Mouse (Mus musculus) T-helper 2 cell (primary cell): Measurements from ENCODE around the gene Tpra1.

ENCODE experiments used
- in situ Hi-C: fragments of 300-600 bp; cut with MboI, MseI; formaldehyde crosslinking; loops from one replicate; pipeline ENCODE4 v1.15.1; 2025; ENCODE audit warnings: high pct_unique_total_duplicates

The Tpra1 gene

DNA sequence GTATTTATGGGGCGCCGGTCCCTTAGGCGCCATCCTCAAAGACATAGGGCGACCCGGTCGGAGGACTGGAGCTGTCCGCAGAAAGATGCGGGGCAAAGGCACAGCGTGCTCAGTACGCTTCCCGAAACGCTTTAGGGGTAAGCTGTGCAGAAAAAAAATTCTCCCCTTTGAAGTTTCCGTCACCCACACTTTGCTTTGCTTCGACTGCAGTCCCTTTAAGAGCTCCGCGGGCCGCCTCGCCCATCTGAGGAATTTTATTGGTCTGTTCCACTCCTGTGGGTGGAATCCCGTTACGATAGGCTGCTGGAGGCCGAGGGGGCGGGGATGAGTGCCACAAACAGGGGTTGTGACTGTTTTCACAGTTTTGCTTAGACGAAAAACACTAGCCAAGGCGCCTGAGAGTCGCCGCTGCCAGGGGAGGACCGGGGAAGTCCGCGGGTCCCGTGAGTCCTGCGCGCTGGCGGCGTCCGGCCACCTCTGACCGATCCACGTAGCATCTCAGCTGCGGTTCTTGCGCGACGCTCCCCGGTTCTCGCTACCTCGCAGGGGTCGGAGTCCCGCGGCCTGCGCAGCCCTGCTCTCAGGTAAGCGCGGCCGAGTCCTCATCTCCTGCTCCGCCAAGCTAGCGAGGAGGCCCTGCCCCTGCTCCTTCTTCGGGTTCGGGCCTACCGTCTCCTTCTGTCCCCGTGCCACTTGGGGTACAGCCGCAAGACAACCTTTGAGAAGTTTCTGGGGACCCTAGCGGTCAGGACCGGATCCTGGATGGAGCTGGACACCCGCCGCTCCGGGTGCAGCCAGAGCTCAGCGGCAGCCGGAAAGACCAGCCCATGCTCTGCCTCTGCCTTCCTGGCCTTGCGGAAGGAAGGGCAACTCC, at the start of gene Tpra1:
Tpra1 (plus strand) TSS at position 305 of the 874 bp plus-strand sequence.
- in situ Hi-C loops, result loop anchor here (5.0 to 25.0 kb wide), 2 partner anchors 60 to 1835 kb away; partner anchors contain the start of gene Abtb1

DNA sequence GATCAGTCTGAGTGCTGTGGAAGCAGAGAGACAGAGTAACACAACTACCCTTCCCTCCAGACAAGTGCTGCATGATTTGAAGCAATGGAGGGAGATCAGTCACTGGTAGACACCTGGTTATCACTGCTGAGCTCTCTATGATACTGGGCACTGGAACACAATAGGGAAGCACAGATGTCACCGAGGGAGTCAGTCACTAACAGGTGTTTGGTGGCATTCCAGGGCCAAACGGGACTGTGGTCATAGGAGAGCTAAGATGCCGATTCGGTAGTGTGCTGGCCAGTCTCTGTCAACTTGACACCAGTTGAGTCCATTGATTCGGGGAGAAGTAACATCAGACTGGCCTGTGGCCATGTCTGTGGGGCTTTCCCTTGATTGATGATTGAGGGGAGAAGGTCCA, 47.5 kb upstream of the Tpra1 start:
- in situ Hi-C loops, result no loop called here

DNA sequence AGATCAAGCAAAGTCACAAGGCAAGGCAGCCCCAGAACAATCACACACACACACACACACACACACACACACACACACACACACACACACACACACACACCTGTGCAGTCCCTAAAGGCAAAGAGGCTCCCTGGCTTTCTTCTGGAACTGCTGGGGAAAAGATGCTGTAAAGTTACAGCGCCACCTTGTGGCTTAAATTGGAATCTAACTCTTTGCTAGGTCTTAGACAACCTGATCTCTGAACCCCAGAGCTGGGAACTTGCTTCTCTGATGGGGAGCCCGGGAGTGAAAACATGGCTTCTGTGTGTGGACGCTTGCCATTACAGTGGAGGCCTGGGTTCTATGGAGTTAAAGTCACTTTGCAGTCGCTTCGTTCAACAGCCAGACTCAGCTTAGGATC, 46.4 kb upstream of the Tpra1 start:
- in situ Hi-C loops, result no loop called here

DNA sequence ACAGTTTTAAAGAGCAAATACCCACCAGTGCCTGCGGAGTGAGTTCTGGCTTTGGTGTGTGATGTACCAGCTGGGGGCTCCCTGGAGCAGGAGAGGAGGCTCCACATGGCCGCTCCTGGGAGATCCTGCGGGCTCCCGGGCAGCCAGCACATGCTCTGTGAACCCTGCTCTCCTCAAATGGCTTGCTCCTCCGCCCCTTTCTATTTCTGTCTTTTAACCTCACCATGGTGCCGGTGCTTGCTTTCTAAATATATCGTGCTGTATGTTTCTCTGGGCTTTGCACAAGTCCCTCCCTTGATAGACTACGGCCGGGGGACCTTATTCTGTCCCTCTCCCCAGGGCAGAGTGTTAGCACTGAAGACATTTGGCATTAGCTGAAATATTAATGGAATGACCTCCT, 44.8 kb upstream of the Tpra1 start:
- in situ Hi-C loops, result no loop called here

DNA sequence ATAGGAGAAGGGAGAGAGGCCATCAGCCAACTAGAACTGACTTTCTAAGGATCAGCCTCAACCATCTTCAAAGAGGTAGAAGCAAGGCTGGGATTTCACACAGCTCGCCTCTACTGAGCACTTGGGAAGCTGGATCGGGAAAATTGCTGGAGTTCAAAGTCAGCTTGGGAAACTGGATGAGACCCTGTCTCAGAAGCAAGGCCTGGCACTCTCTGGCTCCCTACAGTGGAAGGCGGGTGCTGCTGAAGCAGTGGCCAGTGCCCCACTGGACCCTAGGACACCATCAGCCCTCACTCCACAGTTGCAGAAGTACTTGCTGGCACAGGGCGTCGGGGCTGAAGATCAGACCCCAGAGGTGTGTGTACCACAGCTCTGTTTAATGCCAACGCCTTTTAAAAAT, 44.2 kb upstream of the Tpra1 start:
- in situ Hi-C loops, result no loop called here

DNA sequence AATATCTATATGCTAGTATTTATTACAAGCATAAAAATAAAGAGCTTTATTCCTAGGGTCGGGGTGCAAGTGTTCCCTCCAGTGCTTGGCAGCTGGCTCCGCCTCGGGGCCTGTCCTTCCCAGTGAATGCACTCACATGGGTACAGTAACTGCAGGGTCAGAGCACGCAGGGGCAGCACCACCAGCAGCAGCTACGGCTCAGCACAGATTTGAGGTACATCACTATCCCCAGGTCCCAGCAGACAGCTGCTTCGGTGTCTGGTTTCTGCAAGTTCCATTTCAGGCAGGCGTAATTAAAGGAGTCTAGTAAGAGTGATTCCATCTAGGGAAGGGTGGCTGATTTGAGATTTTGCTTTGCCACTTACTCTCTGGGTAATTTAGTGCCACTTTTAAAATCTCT, 43.7 kb upstream of the Tpra1 start:
- in situ Hi-C loops, result no loop called here

DNA sequence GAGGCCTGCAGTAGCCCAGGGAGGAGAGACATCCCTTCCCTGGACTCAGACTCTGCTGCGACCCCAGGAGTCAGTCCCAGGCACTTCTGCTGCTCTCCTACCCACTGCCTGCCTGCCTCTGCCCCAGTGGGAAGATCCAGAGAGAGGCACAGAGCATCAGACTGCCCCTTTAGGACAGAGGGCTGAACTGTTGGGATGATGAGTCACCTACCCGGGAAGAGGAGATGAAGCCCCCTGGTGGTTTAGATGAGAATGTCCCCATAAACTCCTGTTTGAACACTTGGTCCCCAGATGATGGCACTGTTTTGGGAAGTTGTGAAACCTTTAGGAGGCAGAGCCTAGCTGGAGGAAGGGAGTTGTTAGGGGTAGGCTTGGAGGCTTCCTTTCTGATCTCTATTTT, 41.1 kb upstream of the Tpra1 start:
- in situ Hi-C loops, result no loop called here

DNA sequence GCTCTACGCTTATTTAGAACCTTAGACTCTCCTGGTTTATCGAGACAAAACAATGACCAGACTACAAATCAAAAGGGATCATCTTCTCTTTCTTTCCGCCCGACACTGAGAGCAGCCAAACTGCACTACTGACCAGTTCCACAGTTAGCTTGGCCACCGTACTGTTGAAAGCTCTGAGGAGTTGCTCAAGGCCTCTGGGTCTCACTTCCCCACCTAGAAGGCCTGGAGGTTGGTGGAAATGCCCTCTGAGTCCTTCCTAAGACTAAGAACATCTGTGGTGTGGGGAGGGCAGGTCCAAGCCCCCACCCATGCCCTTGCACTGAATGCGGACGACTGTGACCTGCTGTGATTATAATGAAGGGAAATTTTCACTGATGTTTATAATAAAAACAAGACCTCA, 36.3 kb upstream of the Tpra1 start:
- in situ Hi-C loops, result no loop called here

DNA sequence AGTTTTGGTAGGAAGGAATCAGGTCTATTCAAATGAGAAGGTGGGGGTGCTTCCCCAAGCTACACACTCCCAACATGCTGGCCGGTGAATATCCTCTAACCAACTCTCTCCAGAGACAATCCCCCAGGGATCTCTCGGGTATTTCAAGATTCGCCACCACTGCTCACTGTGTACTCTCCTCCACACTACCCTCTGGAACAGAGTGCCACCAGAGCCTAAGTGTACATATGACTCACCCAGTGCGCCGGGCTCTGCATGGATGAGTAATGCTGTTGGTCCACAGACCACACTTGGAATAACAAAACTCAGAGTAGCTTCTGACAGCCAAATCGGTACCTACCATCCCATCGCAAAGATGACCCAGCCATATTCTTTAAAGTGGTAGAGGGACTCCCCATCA, 32.6 kb upstream of the Tpra1 start:
- in situ Hi-C loops, result no loop called here

DNA sequence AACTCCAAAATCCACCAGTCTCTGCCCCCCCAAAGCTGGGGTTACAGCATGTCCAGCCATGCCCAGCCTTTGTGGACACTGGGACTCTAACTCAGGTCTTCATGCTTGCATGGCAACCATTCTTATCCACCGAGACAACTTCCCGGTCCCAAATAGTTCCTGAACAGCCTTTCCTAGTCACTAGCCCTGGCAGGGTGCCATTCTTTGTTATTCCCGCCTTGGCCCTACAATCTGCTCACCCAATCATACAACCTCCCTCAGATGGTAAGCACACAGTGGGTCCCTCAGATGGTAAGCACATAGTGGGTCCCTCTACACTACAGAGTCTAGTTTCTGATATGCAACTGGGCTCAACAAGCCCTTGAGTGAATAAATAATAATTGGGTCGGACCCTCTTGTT, 31.5 kb upstream of the Tpra1 start:
- in situ Hi-C loops, result no loop called here

DNA sequence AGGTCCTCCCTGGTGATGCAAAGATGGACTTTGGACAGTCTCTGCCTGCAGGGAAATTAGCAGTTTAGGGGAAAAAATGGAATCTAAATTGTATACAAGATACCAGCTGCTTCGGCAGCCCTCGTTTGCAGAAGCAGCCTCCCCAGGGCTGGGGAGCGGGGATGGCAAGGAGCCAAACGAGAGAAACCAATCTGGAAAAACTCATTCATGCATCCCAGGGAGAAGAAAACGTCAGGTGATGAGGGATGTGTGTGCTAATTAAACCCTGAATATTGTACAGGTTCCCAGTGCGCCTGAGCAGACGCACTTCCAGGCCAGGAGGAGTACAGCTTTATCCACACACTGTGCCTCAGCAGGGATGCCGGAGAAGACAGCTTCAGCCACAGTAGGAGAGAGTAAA, 30.5 kb upstream of the Tpra1 start:
- in situ Hi-C loops, result no loop called here

DNA sequence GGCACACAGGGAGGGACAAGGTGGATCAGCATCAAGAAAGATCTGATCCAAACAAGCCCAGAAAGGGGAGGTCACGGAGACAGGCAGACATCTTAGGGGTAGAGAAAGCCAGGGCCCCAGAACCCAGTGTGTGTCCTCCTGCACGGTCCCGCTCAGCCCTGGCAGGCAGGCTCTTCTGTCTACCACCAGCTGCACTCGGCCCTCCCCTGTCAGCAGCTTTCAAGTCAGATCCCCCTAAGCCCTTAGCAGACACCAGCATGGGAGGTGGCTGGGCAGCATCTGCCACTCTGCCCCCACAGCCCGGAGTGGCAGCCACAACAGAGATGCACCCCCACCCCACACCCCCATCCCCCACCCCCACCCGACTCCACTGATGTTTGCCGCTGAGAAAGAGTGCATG, 29.2 kb upstream of the Tpra1 start:
- in situ Hi-C loops, result no loop called here

DNA sequence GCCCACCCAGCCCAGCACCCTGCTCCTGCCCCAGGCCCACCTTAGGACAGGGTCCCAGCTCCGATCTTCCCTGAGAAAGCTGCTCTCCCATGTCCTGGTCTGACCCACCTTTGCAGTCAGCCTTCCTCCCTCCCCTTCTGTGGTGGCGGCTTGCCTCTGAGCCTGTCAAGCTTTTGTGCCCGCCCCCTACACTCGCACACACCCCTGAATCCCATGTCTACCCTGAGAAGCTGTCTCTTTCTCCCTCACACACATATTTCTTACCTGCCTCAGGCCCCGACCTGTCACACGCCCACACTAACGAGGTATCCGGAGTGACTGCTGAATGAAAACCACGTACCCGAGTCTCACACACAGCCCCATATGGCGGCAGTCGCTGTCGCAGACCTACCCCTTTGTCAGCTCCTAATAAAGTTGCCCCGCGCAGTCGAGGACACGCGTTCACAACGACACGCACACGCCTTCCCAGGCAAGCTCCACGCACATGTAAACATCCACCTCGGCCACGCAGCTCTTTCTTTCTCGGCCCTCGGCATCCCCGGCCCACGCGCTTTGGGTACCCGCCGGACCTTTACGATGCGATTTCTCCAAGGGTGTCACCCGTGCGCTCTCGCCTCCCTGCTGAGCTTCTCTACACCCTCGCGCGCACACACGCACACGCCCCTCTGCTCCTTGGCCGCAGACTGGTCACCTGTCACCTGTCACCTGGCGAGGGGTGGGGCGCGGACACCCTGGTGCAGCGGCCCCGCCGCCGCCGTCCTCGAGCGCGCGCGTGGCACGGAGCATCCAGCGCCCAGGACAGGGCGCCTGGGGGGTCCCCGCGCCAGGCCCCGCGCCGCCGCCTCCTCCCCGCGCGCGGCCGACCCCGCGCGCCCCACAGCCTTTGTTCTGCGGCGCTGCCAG, 27.8 kb upstream of the Tpra1 start:
- in situ Hi-C loops, result no loop called here

DNA sequence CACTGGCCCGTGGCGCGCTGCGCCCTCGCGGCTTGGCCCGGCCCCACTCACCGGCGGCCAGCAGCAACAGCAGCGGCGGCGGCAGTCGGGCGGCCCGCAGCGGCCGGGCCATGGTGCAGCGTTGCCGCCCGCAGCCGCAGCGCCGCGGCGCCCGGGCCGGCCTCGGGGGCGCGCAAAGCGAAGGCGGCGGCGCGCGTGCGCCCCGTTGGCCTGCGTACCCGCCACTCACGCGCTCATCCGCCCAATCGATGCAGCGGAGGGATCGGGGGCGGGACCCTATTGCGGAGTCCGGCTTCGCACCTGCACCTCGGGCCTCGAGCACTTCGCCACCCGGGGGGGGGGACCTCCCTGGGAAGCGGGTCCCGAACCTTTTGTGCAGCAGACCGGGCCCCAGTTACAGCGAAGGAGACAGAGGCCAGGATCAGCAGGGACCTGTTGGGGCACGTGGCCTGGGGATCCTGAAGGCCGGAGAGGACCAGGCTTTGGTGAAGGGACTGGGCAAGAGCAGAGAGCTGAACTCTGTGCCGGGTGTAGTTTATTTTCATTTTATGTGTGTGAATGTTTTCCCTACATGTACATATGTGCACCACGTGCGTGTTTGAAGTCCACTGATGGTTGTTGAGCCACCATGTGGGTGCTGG, 27.1 kb upstream of the Tpra1 start, which contains the start of gene Podxl2:
Podxl2 (minus strand) TSS at position 177 of the 641 bp plus-strand sequence.
- in situ Hi-C loops, result no loop called here

DNA sequence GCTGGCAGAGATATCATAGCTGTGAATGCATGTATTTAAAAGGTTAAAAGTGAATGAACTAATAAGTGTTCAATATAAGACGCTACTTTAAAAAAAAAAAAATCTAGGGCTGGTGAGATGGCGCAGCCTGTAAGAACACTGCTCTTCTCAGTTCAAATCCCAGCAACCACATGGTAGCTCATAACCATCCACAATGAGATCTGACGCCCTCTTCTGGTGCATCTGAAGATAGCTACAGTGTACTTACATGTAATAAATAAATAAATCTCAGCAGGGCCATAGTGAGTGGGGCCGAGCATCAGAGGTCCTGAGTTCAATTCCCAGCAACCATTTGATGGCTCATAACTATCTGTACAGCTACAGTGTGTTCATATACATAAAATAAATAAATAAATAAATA, 22.6 kb upstream of the Tpra1 start:
- in situ Hi-C loops, result no loop called here

DNA sequence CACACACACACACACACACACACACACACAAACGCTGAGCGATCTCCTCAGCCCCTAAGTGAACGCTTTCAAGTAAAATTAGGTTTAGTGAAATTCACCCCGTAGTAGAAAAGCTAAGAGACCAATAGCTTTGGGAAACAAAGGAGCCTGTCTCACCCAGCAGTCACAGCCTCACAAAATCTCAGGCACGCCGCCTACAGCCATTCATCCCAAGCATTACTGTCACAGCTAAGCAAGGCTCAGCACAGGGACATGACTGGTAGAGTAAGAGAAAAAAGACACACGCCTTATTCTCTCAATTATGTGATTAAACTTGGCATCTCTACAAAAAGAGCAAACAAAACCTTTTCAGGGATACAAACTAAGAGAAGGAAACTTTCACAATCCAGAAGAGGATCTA, 20.7 kb upstream of the Tpra1 start:
- in situ Hi-C loops, result no loop called here

DNA sequence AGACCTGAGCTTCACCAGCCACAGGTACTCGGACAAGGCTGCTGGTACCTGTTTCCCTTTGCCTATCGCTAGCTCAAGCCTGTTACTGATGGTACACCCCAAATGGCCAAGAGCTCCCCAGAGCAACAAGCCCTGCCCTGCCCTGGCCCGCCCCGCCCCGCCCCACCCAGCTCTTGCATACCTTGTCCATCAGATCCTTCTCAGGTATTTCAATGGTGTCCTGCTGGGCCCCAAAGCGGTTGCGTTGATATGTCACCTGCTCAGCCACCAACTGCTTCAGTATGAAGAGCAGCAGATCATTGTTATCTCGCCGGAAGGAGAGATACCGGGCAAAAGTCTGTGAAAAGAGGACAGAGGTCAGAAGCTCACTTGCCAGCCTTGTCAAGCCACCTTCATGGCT, 17.9 kb upstream of the Tpra1 start:
- in situ Hi-C loops, result no loop called here

DNA sequence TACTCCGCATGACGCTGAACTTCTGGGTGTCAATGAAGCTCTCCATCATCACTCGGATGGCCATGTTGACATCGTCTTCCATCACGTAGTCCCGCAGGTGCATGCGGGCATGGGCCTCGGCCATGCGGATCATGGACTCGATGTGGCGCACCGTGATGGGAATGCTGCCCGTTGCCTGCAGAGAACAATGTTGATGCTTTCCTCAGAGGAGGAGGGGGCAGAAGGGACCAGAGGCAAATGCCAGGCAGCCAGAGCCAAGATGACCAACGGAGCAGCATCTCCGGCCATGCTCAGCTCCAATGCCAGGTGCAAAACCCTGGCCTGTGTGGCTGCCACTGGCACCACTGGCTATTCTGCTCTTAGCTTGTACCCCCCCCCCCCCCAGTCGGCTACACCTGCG, 17.4 kb upstream of the Tpra1 start:
- in situ Hi-C loops, result no loop called here

DNA sequence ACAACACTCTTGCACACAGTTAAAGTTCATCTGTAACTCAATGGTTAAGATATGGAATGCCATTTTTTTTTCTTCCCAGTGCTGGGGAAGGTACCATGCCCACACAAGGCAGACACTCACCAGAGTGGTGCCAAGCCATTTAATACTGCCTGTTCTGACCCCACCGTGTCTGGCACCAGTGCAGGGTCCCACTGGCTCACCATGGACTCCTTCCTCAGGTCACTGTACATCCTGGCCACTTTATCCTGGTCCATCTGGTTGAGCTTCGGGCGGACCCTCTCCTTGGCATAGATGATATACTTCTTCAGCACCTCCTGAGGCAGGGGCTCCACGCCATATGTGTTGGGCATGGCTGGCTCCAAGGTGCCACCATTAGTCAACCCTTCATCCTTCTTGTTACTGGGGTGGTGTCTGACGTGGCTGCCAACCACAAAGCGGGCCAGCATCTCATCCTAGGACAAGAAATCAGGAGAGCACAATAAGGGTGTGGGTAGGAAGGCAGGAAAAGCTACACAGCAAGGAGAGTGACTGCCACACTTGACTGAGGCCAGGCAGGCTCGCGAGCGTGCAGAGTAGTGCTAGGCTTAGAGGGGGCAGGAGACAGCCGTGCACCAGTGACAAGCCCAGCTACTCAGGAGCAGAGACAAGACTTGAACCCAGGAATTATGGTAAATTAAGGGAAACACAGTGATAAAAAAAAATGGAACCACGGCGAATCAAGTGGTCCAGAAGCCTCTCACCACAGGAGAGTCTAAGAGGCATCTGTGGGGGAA, 16.2 kb upstream of the Tpra1 start:
- in situ Hi-C loops, result no loop called here

DNA sequence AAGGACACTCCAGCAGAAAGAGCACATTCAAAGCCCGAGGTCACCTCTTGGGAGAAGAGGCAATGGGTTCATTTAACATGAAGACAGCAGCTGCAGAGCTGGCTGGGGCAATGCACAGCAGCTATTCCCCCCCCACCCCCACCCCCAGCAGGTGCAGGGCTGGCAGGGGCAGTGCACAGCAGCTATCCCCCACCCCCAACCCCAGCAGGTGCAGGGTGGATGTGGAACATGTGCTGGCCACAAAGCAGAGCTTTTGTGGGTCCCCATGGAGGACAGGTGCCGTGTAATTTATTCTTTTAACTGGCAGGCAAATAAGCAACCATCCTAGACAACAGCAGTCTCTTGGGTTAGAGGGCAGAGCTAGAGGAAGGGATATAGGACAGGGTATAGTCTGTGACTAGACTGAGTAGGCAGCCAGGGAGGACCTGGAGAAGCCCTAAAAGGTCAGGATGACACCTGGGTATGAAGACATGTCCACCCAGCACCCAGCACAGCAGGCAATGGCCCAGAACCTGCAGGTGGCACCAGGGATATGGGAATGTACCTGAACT, 15.6 kb upstream of the Tpra1 start:
- in situ Hi-C loops, result no loop called here

DNA sequence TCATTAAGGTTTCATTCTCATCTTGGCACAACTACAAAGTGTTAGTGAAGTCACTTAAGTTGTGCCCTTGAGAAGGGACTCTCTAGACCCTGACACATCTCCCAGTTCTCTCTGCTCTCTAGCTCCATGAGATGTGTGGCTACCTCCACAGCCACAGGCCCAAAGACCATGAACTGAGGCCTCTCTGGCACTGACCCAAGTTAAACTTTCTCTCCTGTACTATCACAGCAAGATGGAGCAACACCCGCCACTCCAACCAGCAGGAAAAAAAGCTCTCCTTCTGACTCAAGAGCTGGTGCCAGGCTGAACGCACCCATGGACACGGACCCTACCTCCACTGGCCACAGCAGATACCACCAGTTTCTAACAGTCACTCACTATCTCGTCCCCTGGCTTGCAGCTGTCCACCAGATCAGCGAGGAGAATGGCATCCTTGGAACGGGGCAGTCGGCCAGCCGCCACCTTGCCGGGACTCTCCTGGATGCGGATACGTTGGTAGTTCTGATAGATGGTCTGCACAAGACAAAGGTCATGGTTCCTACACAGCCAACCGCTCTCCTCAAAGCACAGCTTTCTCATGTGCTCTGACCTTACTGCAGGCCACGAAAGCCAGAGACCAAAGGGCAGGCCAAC, 12.5 kb upstream of the Tpra1 start:
- in situ Hi-C loops, result no loop called here
